Mouse (Mus musculus) intestine, embryonic 14.5 days (tissue): ENCODE measurements at regions not wholly inside any gene's neighbourhood (a gene's known extent, or its start where the extent isn't known, plus 50 kb on each side); places are given as distances from the start of the nearest gene placed in this dataset.
A peak's percentile ranks its signal among the peaks of the same experiment; 100 is the strongest.

Experiments
- ATAC-seq: fragments of 200-750 bp; cut with Nextera tagmentation; replicated peaks from 2 replicates; pipeline ENCODE4 v1.8.0; 2017; ENCODE audit warnings: low read depth, moderate number of reproducible peaks, moderate TSS enrichment, moderate library complexity; ENCODE audit not compliant: low FRiP score, low TSS enrichment
- DNase-seq: peaks from one replicate; pipeline ENCODE4 v3.0.0-alpha.2; 2018; ENCODE audit warnings: low spot score
- H3K27ac ChIP-seq: fragments of 300-500 bp; sonication (generic); 2 replicates; pipeline ENCODE4 v1.5.1; 2014; ENCODE audit warnings: low read depth, mild to moderate bottlenecking, control low read depth
- H3K27me3 ChIP-seq: fragments of 300-500 bp; sonication (generic); replicated peaks from 2 replicates; pipeline ENCODE4 v1.6.1; 2014; ENCODE audit warnings: low read length, control low read depth; ENCODE audit not compliant: control insufficient read depth, insufficient read depth
- H3K36me3 ChIP-seq: fragments of 300-500 bp; sonication (generic); 2 replicates; pipeline ENCODE4 v1.6.1; 2014; ENCODE audit warnings: low read length, control low read depth; ENCODE audit not compliant: control insufficient read depth, insufficient read depth
- H3K4me1 ChIP-seq: fragments of 300-500 bp; sonication (generic); replicated peaks from 2 replicates; pipeline ENCODE4 v1.6.1; 2014; ENCODE audit warnings: low read length, control low read depth, mixed read lengths; ENCODE audit not compliant: control insufficient read depth, insufficient read depth
- H3K4me2 ChIP-seq: fragments of 300-500 bp; sonication (generic); 2 replicates; pipeline ENCODE4 v1.6.1; 2014; ENCODE audit warnings: low read length
- H3K4me3 ChIP-seq: fragments of 300-500 bp; sonication (generic); 2 replicates; pipeline ENCODE4 v1.5.1; 2014; ENCODE audit warnings: low read depth, low read length, control low read depth, mixed read lengths
- H3K9ac ChIP-seq: fragments of 300-500 bp; sonication (generic); 2 replicates; pipeline ENCODE4 v1.6.1; 2014; ENCODE audit warnings: mild to moderate bottlenecking, low read length
- H3K9me3 ChIP-seq: fragments of 300-500 bp; sonication (generic); 2 replicates; pipeline ENCODE4 v1.6.1; 2016; ENCODE audit warnings: low read length, control low read depth; ENCODE audit not compliant: control insufficient read depth
- WGBS: fragments of 180-500 bp; shearing (Covaris S2); extraction: QIAGEN DNeasy Blood & Tissue Kit; methylation state at CpG from one replicate; pipeline ENCODE4 v1.1.7; 2014; 5-methylcytosine and 5-hydroxymethylcytosine counted together

DNA sequence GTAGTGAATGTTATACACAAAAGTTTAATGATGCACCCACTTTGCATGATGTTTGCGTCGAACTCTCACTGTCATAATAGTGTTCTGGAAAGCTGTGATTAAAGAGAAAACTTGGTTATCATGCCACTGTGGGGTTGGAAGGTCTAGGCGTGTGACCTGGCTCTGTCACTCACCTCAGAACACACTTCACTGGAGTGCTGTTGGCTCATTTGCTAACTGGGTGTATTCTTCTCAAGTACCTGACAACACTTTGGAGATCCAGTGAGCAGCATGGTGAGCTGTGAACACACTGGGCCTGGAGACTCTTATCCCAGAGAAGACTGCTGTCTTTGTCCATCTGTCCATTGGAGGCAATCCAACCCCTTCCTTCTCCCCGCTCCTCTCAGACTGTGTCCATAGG is 98.9 kb upstream of the Kcnd3 start:
- H3K9me3 ChIP-seq: no peaks in the 10 kb centered on the region
- no peaks in the 10 kb centered on the region for H3K4me1 ChIP-seq
- no peak for DNase-seq
- ATAC-seq: no peak
- 88% methylated on average over 4 of the region's 4 CpGs for WGBS
- no peak overlapping the region for H3K27ac ChIP-seq
- H3K36me3 ChIP-seq: no peaks in the 10 kb centered on the region
- no peaks in the 10 kb centered on the region for H3K27me3 ChIP-seq
- no peak overlapping the region for H3K9ac ChIP-seq
- H3K4me2 ChIP-seq: no peak overlapping the region
- H3K4me3 ChIP-seq: no peak overlapping the region

DNA sequence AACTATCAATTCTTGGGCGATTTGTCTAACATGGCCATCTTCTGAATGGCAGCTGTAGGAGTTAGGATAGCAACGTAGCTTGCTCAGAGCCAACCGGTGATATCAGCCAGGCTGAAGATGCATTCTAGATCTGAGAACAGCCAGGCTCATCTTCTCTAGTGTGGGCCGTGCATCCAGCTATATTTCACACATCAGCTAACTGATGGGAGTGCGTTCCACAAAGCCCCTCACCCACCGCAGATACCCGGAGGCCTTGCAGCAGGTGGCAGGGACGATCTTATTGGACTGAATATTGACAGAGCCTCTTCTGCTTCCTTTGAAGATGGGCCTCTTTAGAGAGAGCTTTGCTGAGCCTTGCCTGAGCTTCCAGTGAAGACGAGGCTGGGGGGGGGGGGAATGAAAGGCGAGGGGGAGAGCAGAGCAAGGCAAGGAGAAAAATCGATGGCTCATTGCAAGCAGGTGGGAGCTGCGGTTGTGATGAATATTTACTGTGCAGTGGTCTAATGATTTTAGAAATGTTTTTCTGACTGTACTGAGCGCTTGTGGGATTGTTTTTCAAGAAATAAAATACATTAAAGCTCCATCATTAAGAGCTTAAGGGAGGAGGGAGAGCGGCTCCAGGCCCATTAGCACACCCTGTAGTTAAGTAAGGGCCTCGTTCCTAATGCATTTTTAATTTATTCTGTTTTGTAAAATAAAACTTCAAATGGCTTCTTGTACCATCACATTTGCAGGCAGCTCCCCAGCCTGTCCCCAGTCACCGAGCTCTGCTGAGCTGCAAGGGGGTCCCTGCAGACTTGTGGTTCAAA is 97.8 kb upstream of the Kcnd3 start:
- no peaks in the 10 kb centered on the region for H3K27me3 ChIP-seq
- DNase-seq (no peak), ATAC-seq (no peak)
- H3K9me3 ChIP-seq: no peaks in the 10 kb centered on the region
- no peaks in the 10 kb centered on the region for H3K36me3 ChIP-seq
- H3K27ac ChIP-seq: no peak overlapping the region
- no peak overlapping the region for H3K4me2 ChIP-seq
- no peak overlapping the region for H3K9ac ChIP-seq
- no peaks in the 10 kb centered on the region for H3K4me1 ChIP-seq
- WGBS: 78% methylated on average over 16 of the region's 16 CpGs
- no peak overlapping the region for H3K4me3 ChIP-seq

DNA sequence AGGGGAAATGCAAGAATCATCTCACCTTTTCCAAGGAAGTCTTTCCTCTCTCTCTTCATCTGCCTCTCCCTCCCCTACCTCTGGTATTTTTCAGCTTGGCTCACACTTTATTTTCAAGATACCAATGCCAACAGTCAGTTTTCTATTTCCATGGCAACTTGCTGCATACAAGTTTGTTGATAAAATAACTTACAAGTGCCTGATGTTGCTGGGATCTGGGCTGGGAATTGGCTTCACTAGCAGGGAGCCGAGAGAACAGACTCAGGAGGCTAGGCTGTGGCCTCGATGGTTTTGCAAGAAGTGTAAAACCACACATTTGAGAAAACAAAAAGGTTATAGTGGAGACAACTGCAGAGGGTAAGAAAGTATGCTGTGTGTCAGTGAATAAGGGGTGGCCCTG is 94.6 kb upstream of the Kcnd3 start:
- Histone ChIP-seq H3K4me3 (no peak overlapping the region), H3K4me2 (no peak overlapping the region), H3K27me3 (no peaks in the 10 kb centered on the region), H3K4me1 (no peaks in the 10 kb centered on the region), H3K9ac (no peak overlapping the region), H3K9me3 (no peaks in the 10 kb centered on the region), H3K27ac (no peak overlapping the region), H3K36me3 (no peaks in the 10 kb centered on the region)
- 63% methylated on average over 2 of the region's 2 CpGs for WGBS
- no peak for ATAC-seq
- no peak for DNase-seq

DNA sequence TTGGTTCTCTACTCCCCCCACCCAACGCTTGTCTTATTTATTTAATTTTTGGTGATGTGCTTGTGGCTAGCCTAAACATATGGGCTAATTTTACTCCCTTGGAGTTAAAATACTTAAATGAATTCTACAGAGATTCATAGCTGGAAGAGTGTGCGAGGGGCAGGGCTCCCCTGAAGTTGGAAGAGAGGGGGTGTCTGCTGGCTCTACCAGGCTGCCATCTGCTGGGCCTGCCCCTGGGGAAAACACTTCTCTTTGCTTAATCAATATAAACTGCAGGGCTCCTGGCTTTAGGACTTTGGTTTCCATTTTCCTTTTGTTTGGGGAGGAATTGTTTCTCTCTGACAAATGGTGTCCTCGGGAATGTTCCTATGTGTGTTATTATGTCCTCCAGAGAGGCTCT is 92.5 kb upstream of the Kcnd3 start:
- peak; percentile 31 for DNase-seq
- no peaks in the 10 kb centered on the region for H3K4me1 ChIP-seq
- H3K27ac ChIP-seq: no peak overlapping the region
- no peaks in the 10 kb centered on the region for H3K9me3 ChIP-seq
- H3K4me3 ChIP-seq: no peak overlapping the region
- H3K9ac ChIP-seq: no peak overlapping the region
- no peaks in the 10 kb centered on the region for H3K36me3 ChIP-seq
- H3K27me3 ChIP-seq: no peaks in the 10 kb centered on the region
- WGBS: 51% methylated on average over 3 of the region's 3 CpGs
- ATAC-seq: no peak
- H3K4me2 ChIP-seq: no peak overlapping the region

DNA sequence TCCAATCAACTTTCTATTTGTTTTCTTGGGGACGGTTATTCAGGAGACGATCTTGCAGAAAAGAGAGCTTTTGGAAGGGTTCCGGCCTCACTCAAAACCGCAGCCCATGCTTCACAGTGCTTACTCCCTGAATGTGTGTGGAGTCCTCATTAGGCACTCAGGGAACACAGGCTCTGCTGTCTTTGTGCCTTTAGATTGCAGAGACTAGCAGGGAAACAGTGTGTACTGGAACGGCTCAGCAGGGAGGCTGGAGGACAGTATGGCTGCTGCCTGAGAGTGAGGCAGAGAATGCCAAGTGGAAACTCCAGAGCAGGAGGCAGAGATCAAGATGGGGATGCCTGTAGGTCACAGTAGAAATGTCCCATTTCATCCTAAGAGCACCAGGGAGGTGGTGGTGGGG is 87.4 kb upstream of the Kcnd3 start:
- Histone ChIP-seq H3K9ac (no peak overlapping the region), H3K9me3 (no peaks in the 10 kb centered on the region), H3K4me1 (no peaks in the 10 kb centered on the region), H3K4me2 (no peak overlapping the region), H3K27ac (no peak overlapping the region), H3K27me3 (no peaks in the 10 kb centered on the region), H3K36me3 (no peaks in the 10 kb centered on the region), H3K4me3 (no peak overlapping the region)
- no peak for ATAC-seq
- no peak for DNase-seq
- 85% methylated on average over 5 of the region's 5 CpGs for WGBS

DNA sequence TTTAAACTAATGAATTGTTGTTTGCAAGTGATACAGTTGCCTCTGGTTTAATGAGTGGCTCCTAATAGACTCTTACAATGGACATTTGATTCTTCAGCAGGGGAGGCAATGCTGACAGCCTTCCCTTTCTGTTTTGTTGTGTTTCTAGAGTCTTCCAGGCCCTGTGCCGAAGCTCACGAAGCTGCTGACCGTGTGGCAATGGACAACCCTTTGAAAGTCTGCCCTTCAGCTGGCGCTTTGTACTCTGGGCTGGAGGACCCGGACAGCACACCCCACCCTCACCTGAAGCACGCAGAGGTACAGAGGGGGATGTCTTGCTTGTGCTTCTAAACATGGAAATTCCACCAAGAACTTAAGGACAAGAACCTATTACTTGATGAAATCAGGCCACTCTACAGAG is 85.3 kb upstream of the Kcnd3 start:
- 89% methylated on average over 6 of the region's 6 CpGs for WGBS
- H3K4me1 ChIP-seq: no peaks in the 10 kb centered on the region
- H3K36me3 ChIP-seq: no peaks in the 10 kb centered on the region
- peak; percentile 23 for DNase-seq
- H3K4me2 ChIP-seq: no peak overlapping the region
- ATAC-seq: no peak
- no peak overlapping the region for H3K27ac ChIP-seq
- H3K9ac ChIP-seq: no peak overlapping the region
- H3K27me3 ChIP-seq: no peaks in the 10 kb centered on the region
- H3K9me3 ChIP-seq: no peaks in the 10 kb centered on the region
- no peak overlapping the region for H3K4me3 ChIP-seq

DNA sequence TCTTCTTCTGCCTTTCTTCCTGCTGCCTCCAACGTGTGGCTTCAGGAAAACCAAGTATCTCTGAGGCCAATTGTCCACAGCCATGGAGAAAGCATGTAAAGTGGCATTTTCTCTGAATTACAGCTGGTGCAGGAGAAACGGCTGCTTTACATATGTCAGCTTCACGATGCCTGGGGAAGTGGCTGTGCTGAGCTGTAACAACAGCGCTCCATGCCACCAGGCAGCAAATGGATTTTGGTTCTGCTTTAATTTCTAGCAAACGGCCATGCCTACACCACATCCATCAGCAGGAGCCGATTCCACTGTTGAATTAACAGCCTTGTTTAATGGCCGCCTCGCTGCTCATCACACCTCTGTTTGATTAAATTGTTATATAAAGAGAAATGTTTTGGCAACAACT is 84.2 kb upstream of the Kcnd3 start:
- Histone ChIP-seq H3K36me3 (no peaks in the 10 kb centered on the region), H3K27ac (no peak overlapping the region), H3K27me3 (no peaks in the 10 kb centered on the region), H3K4me1 (no peaks in the 10 kb centered on the region), H3K4me3 (no peak overlapping the region), H3K9me3 (no peaks in the 10 kb centered on the region), H3K9ac (no peak overlapping the region), H3K4me2 (no peak overlapping the region)
- no peak for ATAC-seq
- no peak for DNase-seq
- WGBS: 75% methylated on average over 8 of the region's 8 CpGs

DNA sequence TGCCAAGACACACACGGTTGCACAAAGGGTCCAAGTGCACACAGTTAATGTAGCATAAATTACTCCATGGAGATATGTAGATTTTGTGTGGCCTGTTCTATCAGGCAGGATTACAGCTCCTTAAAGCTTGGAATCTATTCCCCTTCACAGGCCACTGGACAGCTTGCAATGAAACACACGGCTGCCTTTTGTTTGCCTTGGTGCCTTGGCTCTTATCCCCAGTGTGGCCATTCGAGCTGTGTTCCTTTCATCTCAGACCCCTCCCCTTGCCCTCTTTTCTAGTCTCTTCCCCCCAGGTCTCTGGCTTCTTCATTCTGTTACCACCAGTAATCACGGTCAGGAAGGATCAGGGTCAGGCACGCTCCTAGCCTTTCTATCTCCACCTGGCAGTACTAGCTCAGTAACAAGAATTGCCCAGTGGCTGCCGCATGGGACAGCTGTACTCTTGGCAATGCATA is 79.7 kb upstream of the Kcnd3 start:
- 67% methylated on average over 6 of the region's 6 CpGs for WGBS
- Histone ChIP-seq H3K4me1 (no peaks in the 10 kb centered on the region), H3K36me3 (no peaks in the 10 kb centered on the region), H3K27ac (no peak overlapping the region), H3K9ac (no peak overlapping the region), H3K27me3 (no peaks in the 10 kb centered on the region), H3K9me3 (no peaks in the 10 kb centered on the region), H3K4me2 (no peak overlapping the region), H3K4me3 (no peak overlapping the region)
- ATAC-seq (no peak), DNase-seq (peak; percentile 39)

DNA sequence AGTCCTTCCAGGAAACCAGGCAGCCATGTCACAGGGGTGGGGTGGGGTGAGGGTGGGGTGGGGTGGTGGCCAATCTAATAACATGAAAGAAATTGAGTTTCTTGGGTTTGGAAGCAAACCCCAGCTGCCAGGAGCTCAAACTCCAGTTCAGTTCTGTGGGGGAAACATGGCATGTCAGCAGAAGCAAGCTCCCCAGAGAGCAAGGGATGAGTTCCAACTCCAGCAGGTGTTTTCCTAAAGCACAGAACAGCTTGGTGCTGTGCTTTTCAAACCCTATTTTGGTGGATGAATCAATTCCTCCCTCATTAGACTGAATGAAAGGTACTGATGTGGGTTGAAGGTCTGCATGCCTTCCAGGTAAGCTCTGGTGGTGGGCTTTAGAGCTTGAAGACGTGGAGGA is 77.8 kb upstream of the Kcnd3 start:
- Histone ChIP-seq H3K9ac (no peak overlapping the region), H3K27ac (no peak overlapping the region), H3K27me3 (no peaks in the 10 kb centered on the region), H3K9me3 (no peaks in the 10 kb centered on the region), H3K4me2 (no peak overlapping the region), H3K36me3 (no peaks in the 10 kb centered on the region), H3K4me3 (no peak overlapping the region), H3K4me1 (no peaks in the 10 kb centered on the region)
- no peak for ATAC-seq
- no peak for DNase-seq
- WGBS: 83% methylated on average over 1 of the region's 1 CpGs
